Mouse (Mus musculus) ovary, postnatal 14 days (tissue): Measurements from ENCODE around the gene Ccdc188.

Experiments
- DNase-seq: peaks from one replicate; pipeline ENCODE4 v3.0.0; 2022; ENCODE audit warnings: low spot score

Ccdc188 gene

GRCm38 (mm10) chr16:18235389-18236065 is 17.8 kb downstream of the Ccdc188 start:
- DNase-seq, result peak; percentile 57

DNA sequence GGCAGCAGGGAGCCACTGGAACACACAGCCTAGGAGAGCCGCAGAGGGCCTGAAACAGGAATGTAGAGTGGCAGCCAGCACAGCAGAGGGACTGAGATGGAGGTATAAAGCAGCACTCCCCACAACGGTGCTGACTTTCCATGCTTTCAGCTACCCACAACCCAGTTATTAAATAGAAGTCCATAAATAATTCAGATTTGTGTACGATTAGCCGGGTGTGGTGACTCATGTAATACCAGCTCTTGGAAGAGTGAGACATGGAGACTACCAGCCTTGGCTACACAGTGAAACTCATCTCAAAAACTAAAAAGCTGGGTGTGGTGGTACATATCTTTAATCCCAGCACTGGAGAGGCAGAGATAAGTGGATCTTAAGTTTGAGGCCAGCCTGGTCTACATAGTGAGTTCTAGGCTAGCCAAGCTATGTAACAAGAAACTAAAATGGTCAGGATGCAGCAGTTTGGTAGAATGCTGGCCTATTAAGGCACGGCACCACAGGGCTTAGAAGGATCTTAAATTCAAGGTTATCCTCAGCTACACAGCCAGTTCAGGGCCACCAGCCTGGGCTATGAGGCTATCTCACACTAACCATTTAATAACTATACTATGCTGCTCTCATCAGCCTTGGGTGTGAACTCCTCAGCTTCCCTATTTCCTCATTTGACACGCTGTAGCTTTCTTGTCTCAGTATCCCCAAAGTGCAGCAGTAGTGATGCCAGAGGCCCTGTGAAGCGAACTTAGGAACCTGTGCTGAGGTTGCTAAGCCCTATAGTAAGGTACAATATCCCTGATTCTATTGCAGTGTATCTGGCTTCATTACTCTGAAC is 19.2 kb downstream of the Ccdc188 start:
- DNase-seq, result no peak

DNA sequence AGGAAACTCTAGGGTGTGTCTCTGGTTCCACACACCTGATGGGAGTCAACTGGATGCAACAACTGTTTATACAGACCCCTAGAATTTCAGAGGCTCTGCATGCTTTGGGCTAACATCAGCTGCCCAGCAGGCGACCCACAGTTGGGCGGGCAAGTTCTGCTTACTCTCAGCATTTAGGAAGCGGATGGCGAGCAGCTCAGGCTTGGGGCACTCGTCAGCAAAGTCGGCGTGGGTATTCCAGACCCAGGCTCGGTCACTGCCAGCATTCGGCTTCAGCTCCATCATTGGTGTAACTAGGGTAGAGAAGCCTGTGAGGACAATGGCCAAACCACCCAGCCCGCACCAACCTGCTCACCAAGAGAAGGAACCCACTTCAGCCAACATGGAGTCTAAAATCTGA is 23.9 kb downstream of the Ccdc188 start:
- DNase-seq, result no peak

DNA sequence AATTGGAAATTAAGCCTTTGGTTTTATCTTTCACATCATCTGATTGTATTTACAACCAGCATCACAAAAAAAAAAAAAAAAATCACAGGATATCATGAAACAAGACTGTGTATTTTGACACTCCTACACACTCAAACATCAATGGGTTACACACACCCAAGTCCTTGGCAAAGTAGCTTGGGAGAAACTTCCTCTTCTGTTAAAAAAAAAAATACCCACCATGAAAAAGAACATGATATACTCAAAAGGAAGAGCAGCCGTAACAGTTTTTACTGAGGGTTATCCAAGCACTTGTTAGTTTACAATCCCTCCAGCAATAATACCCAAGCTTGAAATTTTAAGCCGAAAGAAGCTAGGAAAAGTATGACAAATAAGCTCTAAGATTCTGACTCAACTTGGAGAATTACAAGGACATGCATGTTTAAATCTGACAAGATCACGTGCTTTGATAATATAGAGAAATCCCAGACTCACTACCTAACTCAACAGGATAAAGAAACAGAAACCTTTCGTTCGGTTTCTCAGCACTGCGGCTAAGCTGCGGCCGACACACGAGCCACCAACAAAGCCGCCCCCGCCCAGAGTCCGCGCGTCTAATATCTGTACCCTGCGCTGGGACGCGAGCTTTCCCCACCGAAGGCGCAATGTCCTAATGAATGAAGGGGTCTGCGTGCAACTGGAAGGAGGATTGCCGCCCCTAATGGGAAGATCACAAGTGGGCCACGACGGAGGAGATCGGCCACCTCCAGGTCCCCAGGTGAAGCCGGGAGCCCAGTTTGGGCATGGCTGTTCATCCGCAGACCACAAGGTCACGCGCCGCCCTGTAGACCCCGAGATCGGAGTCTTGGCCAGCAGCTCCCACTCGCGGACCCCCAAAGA is 30.1 kb downstream of the Ccdc188 start:
- DNase-seq, result peak; percentile 31

- DNase-seq, result peak; percentile 98
Measured at GRCm38 (mm10) chr16:18248433-18249363, 31.0 kb downstream of the Ccdc188 start, which contains the start of the genes Trmt2a and Ranbp1. Gene Trmt2a (plus strand): TSS chr16:18248679. Gene Ranbp1 (minus strand): TSS chr16:18248732.

DNA sequence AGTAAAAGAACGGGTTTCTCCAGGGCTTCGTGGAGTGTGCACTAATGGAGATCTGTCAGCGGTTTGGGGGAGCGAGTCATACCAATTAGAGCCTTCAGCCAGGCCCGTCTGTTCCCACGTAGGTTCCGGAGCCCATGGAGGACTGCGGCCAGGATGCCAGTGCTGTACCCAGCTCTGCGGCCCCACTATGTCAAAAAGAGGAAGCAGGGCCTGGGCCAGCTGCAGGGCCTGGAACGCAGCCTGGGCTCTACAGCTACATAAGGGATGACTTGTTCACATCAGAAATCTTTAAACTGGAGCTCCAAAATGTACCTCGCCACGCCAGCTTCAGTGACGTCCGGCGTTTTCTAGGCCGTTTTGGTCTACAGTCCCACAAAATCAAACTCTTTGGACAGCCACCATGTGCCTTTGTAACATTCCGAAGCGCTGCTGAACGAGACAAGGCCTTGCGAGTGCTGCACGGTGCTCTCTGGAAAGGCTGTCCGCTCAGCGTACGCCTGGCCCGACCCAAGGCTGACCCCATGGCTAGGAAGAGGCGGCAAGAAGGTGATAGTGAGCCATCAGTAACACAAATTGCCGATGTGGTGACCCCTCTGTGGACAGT is 31.8 kb downstream of the Ccdc188 start:
- DNase-seq, result peak; percentile 38

- DNase-seq, result no peak
Measured at GRCm38 (mm10) chr16:18250231-18250630, 32.6 kb downstream of the Ccdc188 start.

GRCm38 (mm10) chr16:18250828-18251790 is 33.4 kb downstream of the Ccdc188 start:
- no peak for DNase-seq

GRCm38 (mm10) chr16:18252736-18253135 is 35.1 kb downstream of the Ccdc188 start:
- no peak for DNase-seq

DNA sequence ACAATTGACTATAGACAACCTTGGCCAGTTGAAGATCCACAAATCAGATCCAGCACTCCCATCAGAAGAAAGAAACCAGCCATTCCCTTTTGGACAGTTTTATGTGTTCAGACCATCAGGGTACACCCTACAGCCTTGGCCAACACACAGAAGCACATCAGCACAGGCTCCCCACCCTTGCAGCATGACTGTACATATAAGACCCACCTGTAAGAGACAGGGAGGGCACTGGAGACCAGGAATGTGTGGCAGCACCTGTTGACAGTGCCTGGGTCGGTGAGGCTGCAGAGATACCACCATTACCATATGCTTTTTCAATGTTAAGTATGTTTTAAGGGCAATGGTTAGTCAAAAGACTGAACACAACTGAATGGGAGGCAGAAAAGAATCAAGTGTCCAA is 36.2 kb downstream of the Ccdc188 start:
- no peak for DNase-seq

DNA sequence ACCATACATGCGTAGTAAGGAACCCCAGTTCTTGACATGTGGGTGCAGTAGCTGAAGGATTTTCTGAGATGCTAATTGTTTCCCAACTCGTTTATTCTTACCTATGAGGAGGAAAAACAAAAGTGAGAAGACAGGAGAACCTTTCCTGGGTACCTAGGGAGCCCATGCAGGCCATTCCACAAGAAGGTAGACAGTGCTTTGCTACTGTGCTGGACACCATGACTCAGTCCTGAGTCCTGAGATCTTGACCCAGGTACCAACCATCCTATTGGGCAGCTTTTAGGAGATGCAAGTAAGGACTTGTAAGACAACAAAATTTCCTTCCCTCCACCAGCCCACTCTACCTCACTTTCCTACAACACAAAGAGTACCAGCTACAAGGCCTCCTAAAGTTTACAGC is 40.5 kb downstream of the Ccdc188 start, which contains the start of gene Gm49776:
Gm49776 (minus strand) TSS at position 101 of the 400 bp plus-strand sequence.
- DNase-seq, result no peak

DNA sequence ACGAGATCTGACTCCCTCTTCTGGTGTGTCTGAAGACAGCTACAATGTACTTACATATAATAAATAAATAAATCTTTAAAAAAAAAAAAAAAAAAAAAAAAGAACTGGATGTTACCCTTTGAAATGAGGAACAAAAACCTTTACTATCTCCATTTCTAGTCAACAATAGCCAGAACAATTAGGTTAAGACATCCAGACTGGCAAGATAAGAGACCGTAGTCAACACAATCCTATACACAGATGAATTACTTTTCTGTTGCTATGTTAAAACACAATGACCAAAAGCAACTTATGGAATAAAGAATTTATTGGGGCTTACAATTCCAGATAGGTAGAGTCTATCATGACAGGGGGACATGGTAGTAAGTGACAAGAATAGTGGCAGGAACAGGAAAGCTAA is 47.3 kb downstream of the Ccdc188 start:
- DNase-seq, result no peak

DNA sequence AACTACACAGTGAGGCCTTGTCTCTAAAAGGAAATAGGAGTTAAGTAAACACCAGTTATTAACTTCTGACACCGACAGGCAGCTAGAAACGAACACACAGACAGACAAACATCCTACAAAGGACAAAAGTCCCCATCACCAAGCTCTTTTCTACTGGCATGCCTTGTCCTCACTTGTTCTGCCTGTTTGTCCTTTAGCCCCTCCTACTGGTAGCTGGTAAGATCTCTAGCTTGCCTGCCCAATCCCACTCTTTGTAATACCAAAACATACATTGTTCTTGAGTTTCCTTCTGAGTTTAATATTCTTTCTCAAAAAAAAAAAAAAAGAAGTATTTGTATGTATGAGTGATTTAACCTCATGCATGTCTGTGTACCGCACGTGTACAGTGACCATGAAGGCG is 50.5 kb downstream of the Ccdc188 start:
- DNase-seq, result no peak
